Mouse (Mus musculus) gastrocnemius, adult 2 months (tissue): Measurements from ENCODE around the gene Gm2115. TPM values are rescaled to one million over a fixed set of nuclear protein-coding genes. Genes with fewer than 3 reads are reported as not detected.

ENCODE experiments used
- DNase-seq: peaks from one replicate; pipeline ENCODE4 v3.0.0; 2022
- H3K27ac ChIP-seq: fragments of 200-600 bp; 2 replicates; pipeline ENCODE4 v1.8.1; 2022; ENCODE audit warnings: mild to moderate bottlenecking
- H3K4me3 ChIP-seq: fragments of 200-600 bp; 2 replicates; pipeline ENCODE4 v1.8.1; 2022; ENCODE audit warnings: mild to moderate bottlenecking, moderate library complexity
- CTCF ChIP-seq: fragments of 200-600 bp; IDR thresholded peaks from 2 replicates; pipeline ENCODE4 v1.8.1; 2022; ENCODE audit warnings: antibody characterized with exemption, mild to moderate bottlenecking, moderate library complexity
- intact Hi-C: fragments of 180-260 bp; cut with DNase I; formaldehyde crosslinking; loops from one replicate; pipeline ENCODE4 v1.15.1; 2025
- total RNA-seq, 2 experiments: library from RNA; stranded (reverse); gene quantifications; 2 replicates each; pipeline ENCODE4 v1.2.3; 2021

Gene Gm2115
- total RNA-seq, 2 experiments from 2014 or later: 0.10 to 0.17 TPM

DNA sequence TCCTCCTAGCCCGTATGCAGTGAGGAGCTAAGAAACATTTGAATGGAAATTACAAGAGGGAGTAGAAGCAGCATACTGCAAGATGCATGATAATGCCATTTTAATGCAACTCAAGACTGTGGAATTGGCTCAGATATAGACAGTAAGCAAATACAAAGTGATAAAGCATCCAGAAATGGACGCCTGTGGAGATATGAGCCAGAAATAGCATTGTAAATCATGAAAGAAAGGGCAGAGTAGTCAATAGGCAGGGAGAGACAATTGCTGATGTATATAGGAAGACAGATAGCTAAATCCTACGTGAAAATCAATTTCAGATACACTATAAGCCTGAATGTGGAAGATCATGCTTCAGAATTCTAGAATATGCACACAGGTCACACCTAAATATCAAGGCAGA lies 26.5 kb downstream of the Gm2115 start:
- intact Hi-C loops: no loop called here
- Histone ChIP-seq H3K27ac (no peak overlapping the region), H3K4me3 (no peak overlapping the region)

DNA sequence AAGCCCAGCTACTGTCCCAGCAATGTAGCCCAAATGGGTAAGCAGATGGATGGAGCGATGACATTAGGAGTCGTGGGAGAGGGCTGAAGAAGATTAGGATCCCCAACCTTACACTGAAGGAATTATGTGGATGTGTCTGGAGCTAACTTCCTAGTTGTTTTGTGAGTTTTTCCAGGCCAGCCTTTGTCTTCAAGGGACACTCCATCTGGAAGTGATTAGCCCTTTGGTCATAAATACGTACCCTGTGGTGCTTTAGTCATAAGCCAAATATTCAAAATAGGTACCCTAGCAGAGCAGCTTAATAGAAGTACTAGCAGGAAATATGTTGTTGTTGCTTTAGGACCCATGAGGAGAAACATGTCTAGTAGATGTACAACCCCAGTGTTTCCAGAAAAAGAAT lies 28.6 kb downstream of the Gm2115 start:
- intact Hi-C loops: no loop called here
- DNase-seq: no peak
- Histone ChIP-seq H3K27ac (no peak overlapping the region), H3K4me3 (no peak overlapping the region)
- TF ChIP-seq CTCF: no peak

More for the DNA sequence above, 26.5 kb downstream of the Gm2115 start:
- DNase-seq: no peak
- no peak for TF ChIP-seq CTCF

DNA sequence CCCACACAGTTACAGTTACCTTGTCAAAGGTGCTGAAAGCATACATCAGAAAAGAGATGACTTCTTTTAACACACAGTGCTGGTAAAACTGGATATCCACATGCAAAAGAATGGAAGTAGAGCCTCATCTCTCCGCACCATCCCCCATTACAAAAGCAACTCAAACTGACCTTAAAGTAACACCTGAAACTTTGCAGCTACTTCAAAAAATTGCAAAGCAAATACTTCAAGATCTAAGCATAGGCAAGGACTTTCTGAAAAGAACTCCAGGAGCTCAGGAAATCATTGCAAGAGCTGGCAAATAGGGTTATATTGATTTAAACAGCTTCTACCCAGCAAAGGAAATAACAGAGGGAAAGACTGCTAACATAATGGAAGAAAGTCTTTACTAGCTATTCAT lies 31.7 kb downstream of the Gm2115 start:
- no peak for DNase-seq
- intact Hi-C loops: no loop called here
- H3K4me3 ChIP-seq: no peak overlapping the region
- TF ChIP-seq CTCF: no peak
- no peak overlapping the region for H3K27ac ChIP-seq

DNA sequence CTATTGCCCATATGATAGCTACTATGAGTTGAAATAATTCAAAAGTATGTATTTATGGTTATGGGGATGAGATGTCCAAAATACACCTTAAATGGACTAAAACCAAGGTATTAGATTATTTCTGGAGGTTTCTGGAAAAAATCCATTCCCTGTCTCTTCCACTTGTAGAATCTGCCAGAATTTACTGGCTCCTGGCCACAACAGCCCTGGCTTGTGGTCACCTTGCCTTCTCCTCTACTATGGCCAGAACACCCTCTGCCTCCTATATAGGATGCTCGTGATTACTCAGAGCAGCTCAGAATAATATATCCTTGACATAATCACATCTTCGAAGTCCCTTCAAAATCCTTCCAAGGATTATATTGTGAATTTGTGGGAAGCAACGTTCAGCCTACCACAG lies 35.5 kb downstream of the Gm2115 start:
- no peak for TF ChIP-seq CTCF
- intact Hi-C loops: no loop called here
- Histone ChIP-seq H3K4me3 (no peak overlapping the region), H3K27ac (no peak overlapping the region)
- DNase-seq: no peak

DNA sequence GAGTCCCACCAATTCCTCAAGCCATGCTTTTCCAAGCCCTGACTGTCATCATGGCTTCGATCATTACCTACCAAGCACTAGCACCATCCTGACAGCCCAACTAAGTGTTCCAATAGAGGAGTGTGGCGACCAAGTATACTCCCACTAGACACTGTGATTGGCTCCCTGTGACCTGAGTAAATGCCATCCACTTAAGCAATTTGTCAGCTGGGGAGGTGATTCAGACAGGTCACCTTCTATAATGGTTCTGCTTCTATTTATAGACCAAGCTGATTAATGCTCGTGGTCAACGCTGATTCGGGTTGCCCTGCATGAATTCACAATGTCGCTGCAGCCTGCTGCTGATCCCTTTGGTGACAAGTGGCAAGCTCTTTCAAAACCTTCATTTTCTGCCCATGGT lies 37.4 kb downstream of the Gm2115 start:
- DNase-seq: no peak
- Histone ChIP-seq H3K4me3 (no peak overlapping the region), H3K27ac (no peak overlapping the region)
- TF ChIP-seq CTCF: no peak
- intact Hi-C loops: no loop called here

DNA sequence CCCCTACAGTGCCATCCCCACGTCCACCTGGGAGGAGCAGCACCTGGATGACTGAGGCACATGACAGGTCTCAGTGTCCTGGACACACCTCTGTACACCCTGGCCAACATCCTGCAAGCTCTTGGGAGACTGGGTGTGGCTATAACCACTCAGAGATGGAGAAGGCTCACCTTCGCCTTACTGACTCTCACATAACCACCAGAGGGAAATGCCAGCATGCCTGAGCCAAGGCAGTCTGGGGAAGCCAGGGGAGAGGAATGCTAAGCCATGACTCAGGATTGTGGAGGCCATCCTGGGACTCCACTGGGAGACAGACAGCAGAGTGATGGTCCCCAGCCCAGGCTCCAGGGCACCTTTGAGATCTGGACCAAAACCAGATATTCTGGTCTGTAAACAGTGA lies 48.3 kb downstream of the Gm2115 start:
- no peak overlapping the region for H3K27ac ChIP-seq
- no peak for TF ChIP-seq CTCF
- intact Hi-C loops: no loop called here
- DNase-seq: no peak
- H3K4me3 ChIP-seq: no peak overlapping the region

DNA sequence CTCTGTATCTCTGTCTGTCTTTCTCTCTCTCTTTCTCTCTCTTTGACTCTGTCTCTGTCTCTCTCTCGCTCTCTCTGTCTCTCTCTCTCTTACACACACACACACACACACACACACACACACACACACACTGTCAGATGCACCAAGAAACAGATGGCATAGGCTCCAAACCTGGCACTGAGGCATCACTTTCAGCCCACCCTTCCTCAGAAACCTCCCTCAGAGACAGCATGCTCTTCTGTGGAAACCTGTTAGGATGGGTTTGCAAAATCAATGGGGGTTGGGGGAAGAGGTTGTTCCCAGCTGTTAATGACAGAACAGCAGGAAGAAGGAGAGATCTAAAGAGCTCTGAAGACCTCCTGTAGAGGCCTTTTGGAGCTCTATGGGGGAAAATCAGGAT lies 50.1 kb downstream of the Gm2115 start:
- no peak for TF ChIP-seq CTCF
- intact Hi-C loops: no loop called here
- DNase-seq: no peak
- H3K27ac ChIP-seq: no peak overlapping the region
- H3K4me3 ChIP-seq: no peak overlapping the region

DNA sequence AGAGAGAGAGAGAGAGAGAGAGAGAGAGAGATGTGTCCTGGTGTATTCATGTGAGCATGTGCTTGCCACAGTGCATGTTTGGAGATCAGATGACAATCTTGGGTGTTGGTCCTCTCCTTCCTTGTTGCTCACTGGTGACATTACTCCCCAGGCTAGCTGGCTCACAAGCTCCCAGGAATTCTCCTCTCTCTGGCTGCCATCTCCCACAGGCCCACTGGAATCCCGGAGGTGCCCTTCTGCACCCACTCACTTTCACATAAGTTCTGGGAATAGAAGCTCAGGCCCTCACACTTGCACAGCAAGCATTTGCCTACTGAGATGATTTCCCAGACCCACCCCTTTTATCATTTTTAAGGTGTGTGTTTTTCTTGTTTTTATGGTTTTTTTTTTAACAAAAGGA lies 51.0 kb downstream of the Gm2115 start:
- DNase-seq: no peak
- Histone ChIP-seq H3K4me3 (no peak overlapping the region), H3K27ac (no peak overlapping the region)
- intact Hi-C loops: no loop called here
- TF ChIP-seq CTCF: no peak

DNA sequence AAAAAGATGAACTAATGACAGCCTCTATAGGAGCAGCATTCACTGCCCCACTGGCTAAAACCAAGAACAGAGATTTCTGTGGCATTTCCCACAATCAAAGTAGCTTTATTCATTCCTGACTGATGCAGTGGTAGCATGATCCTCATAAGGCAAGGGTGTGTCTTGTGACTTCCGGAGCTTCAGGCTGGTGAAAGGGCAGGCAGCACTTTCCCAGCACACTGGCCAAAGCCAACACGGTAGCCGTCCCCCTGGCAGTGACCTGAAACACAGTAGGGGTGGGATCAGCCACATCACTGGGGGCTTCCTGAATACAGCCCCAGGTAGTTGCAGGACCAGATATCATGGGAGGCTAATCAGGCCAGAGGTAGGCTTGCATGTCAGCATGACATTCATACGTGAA lies 56.3 kb downstream of the Gm2115 start:
- no peak overlapping the region for H3K27ac ChIP-seq
- no peak overlapping the region for H3K4me3 ChIP-seq
- intact Hi-C loops: no loop called here
- DNase-seq: no peak
- TF ChIP-seq CTCF: no peak

DNA sequence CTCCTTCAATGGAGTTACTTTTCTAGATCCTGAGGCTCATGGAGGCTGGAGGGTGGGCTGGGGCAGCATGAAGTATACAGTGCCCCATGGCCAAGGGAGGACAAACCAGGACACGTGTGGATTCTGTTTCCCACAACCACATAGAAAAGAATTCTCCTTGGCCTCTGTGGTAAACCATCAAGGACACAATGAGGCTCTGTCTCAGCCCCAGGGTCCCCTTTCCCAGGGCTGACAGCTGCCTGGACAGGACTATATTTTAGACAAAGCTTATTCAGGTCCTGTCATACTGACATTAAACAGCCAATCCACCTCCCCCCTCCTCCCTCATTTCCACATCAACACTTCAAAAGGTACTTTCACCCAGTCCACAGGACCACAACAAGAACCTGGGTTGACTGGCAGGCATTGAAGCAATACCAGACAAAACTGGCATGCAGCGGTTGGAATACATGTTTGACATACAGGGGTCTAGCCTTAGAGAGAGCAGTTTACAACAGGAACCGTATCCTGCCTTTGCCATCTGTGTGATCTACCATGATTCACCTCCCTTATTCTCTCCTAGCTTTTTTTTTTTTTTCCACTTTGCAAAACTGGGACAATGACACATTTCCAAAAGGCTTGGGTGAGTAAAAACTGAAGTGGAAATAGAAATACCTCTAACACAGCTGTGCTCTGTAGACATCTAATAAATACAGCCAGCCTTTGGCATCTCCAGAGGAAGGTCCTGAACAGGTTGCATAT lies 57.8 kb downstream of the Gm2115 start:
- no peak for DNase-seq
- intact Hi-C loops: no loop called here
- Histone ChIP-seq H3K4me3 (no peak overlapping the region), H3K27ac (no peak overlapping the region)
- no peak for TF ChIP-seq CTCF

DNA sequence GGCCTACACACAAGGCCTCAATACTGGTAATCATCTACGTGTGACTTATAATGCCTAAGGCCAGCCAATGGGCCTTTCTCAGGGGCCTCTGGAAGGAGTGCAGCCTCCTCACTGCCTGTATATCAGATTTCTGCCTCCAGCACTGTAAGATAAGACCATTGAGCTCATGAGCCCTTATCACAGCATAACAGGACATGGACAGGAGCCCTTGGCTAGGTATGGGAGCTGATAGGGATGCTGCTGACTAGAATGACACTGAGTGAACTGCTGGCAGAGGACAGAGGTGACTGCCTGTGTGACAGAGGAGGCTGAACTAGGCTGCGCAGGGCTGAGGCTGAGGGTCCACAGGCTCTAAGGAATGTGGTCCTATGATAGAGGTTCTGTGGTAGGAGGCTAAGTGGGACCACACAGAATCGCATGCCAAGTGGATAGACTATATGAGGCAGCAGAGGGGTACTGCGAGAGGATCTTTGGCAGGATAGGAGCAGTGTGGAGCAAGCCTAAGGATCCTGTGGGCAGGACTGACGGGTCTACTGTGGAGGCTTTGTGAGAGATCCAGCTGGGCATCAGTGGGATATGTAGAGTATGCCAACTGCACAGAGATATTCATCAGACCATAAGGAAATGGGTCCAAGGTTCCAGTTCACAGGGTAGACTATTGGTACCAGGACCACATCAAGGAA lies 58.5 kb downstream of the Gm2115 start:
- DNase-seq: no peak
- no peak overlapping the region for H3K4me3 ChIP-seq
- no peak overlapping the region for H3K27ac ChIP-seq
- TF ChIP-seq CTCF: no peak
- intact Hi-C loops: no loop called here

DNA sequence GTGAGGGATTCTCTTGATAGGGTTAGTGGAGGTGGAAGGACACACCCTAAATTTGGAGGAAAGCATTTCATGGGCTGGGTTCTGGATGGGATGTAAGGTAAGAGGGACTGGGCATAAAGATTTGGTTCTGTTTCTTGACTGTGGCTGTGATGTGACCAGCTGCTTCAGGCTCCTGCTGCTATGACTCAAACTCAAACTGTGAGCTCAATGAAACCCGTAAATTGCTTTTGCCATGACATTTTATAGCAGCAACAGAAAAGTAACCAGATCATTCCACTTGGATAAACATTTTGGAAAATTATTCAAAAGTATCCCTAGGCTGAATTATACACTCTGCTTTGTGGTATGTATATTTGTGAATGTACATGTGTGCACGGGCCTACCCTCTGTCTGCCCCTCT lies 61.9 kb downstream of the Gm2115 start:
- intact Hi-C loops: loop anchor here (5.0 kb wide), 1 partner anchor 162 kb away; no protein-coding TSS in a partner anchor

DNA sequence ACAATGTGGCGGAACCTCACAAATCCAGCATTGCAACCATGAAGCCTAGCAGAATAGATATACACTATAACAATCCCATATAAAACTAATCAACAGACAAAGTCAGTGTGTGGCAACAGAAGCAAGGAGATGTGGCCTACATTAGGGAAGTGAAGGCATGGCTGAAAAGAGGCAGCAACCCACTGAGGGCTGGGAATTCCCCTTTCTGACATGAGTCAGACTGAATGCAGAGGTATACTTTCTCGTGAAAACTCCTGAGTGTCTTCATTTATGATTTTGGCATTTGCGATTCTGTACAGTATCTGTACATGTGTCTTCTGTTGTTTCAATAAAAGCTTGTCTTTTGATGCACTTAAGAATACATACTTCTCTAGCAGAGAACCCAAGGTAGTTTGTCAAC lies 62.6 kb downstream of the Gm2115 start:
- no peak overlapping the region for H3K4me3 ChIP-seq
- TF ChIP-seq CTCF: no peak
- no peak for DNase-seq
- intact Hi-C loops: loop anchor here (5.0 kb wide), 1 partner anchor 161 kb away; no protein-coding TSS in a partner anchor
- no peak overlapping the region for H3K27ac ChIP-seq

More for the DNA sequence above, 61.9 kb downstream of the Gm2115 start:
- Histone ChIP-seq H3K4me3 (no peak overlapping the region), H3K27ac (no peak overlapping the region)
- TF ChIP-seq CTCF: no peak
- no peak for DNase-seq
